Mouse (Mus musculus) stomach, postnatal 0 days (tissue): ENCODE measurements around the gene Agpat2. TPM values are rescaled to one million over a fixed set of nuclear protein-coding genes. Genes with fewer than 3 reads are reported as not detected.
A peak's percentile ranks its signal among the peaks of the same experiment; 100 is the strongest.

Source experiments
- ATAC-seq: fragments of 200-750 bp; cut with Nextera tagmentation; 2 replicates; pipeline ENCODE4 v1.8.0; 2017; ENCODE audit not compliant: low FRiP score, low TSS enrichment
- DNase-seq: peaks from one replicate; pipeline ENCODE4 v3.0.0-alpha.2; 2016; ENCODE audit warnings: low spot score
- H3K27ac ChIP-seq: fragments of 300-500 bp; sonication (generic); replicated peaks from 2 replicates; pipeline ENCODE4 v1.5.1; 2014; ENCODE audit warnings: mild to moderate bottlenecking, control low read depth
- H3K27me3 ChIP-seq: fragments of 300-500 bp; sonication (generic); 2 replicates; pipeline ENCODE4 v1.6.1; 2014; ENCODE audit warnings: low read length; ENCODE audit not compliant: control insufficient read depth, insufficient read depth
- H3K36me3 ChIP-seq: fragments of 300-500 bp; sonication (generic); 2 replicates; pipeline ENCODE4 v1.6.1; 2014; ENCODE audit warnings: low read length, mixed read lengths; ENCODE audit not compliant: control insufficient read depth, insufficient read depth
- H3K4me1 ChIP-seq: fragments of 300-500 bp; sonication (generic); replicated peaks from 2 replicates; pipeline ENCODE4 v1.6.1; 2014; ENCODE audit warnings: antibody characterized with exemption; ENCODE audit not compliant: control insufficient read depth, insufficient read depth
- H3K4me2 ChIP-seq: fragments of 300-500 bp; sonication (generic); replicated peaks from 2 replicates; pipeline ENCODE4 v1.6.1; 2014; ENCODE audit warnings: low read depth, mild to moderate bottlenecking, control low read depth, moderate library complexity
- H3K4me3 ChIP-seq: fragments of 300-500 bp; sonication (generic); 2 replicates; pipeline ENCODE4 v1.5.1; 2014; ENCODE audit warnings: low read depth, low read length, control low read depth
- H3K9ac ChIP-seq: fragments of 300-500 bp; sonication (generic); 2 replicates; pipeline ENCODE4 v1.6.1; 2014; ENCODE audit warnings: mild to moderate bottlenecking, low read length, control low read depth, mixed read lengths
- H3K9me3 ChIP-seq: fragments of 300-500 bp; sonication (generic); 2 replicates; pipeline ENCODE4 v1.6.1; 2016; ENCODE audit warnings: low read length; ENCODE audit not compliant: control insufficient read depth
- CTCF ChIP-seq: IDR thresholded peaks from 2 replicates; pipeline ENCODE4 v1.5.1; 2016; ENCODE audit warnings: antibody characterized with exemption, low read depth, mild to moderate bottlenecking, moderate library complexity
- EP300 ChIP-seq: optimal IDR thresholded peaks from 2 replicates; pipeline ENCODE3; 2016; ENCODE audit warnings: antibody characterized with exemption
- WGBS: fragments of 180-500 bp; shearing (Covaris S2); extraction: QIAGEN DNeasy Blood & Tissue Kit; methylation state at CpG from one replicate; pipeline ENCODE4 v1.1.7; 2014; 5-methylcytosine and 5-hydroxymethylcytosine counted together
- polyA plus RNA-seq: library from polyadenylated mRNA; unstranded; fragments of >200 nt; fragmentation: Nextera tagmentation; extraction: Ambion mirVana; gene quantifications from 2 replicates; pipeline ENCODE4 v1.2.1, GENCODE M21; 2015

Agpat2 gene
- polyA plus RNA-seq, 1 experiment from 2014 or later, result 109 TPM

DNA sequence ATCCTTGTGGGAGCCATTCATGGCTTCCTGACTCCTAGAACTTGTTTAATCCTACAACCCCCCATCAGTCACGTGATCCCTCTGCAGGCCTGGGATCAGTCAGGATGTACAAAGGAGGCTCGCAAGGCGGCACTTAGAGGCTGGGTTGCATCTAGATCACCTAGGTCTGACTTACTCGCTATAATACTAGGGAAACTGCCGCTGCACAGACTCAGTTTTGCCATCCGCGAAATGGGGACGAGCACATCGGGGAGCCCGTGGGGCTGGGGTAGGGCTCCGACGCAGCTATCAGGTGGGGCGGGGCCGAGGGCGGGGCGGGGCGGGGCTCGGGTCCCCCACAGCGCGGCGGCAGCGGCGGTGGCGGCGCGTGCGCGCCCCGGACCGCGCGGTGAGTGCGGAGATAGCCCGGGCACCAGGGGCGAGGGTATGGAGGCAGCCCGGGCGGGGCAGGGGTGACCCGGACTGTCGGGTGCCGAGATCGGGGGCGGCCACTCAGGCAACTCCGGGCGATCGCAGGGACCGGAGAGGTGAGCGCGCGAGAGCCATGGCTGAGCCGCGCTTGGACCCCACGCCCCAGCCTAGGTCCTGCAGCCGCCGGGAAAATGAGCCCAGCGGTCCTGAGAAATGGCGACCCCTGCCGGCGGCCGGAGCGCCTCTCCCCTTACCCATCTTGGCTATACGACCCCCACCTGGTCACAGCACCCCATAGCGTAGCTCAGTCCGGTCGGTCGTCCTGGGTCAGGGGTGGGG is 17.7 kb downstream of the Agpat2 start, which contains the start of gene Gm20532:
Gene Gm20532, plus strand, starts transcription at position 346 of the 750 bp plus-strand sequence.
- DNase-seq (peak; percentile 75), ATAC-seq (peak; percentile 43)
- peak within 1 kb of the TSS; percentile 88 for H3K4me2 ChIP-seq
- H3K4me1 ChIP-seq, result no peaks in the 10 kb centered on the region
- WGBS, result under 1% methylated on average over 59 of the region's 65 CpGs
- no peaks in the 10 kb centered on the region for H3K36me3 ChIP-seq
- H3K27ac ChIP-seq, result peak within 1 kb of the TSS; percentile 53; the same call in 1 of the 2 replicates
- peak within 1 kb of the TSS; percentile 68 for H3K9ac ChIP-seq
- peak within 1 kb of the TSS; percentile 58 for H3K4me3 ChIP-seq
- H3K9me3 ChIP-seq, result no peaks in the 10 kb centered on the region
- TF ChIP-seq EP300, result no peak
- TF ChIP-seq CTCF, result peak; percentile 70
- no peaks in the 10 kb centered on the region for H3K27me3 ChIP-seq

GRCm38 (mm10) chr2:26585713-26586112 is 18.5 kb downstream of the Agpat2 start:
- Histone ChIP-seq H3K4me1 (no peaks in the 10 kb centered on the region), H3K9me3 (no peaks in the 10 kb centered on the region), H3K4me2 (no peak overlapping the region), H3K4me3 (peak overlapping the region; percentile 58), H3K9ac (peak overlapping the region; percentile 45), H3K36me3 (no peaks in the 10 kb centered on the region), H3K27me3 (no peaks in the 10 kb centered on the region), H3K27ac (0 out of 2 replicates have a peak overlapping the region, but pooled peaks have one; percentile 53)
- DNase-seq, result no peak
- 49% methylated on average over 6 of the region's 6 CpGs for WGBS
- no peak for ATAC-seq
- TF ChIP-seq CTCF (no peak), EP300 (no peak)

DNA sequence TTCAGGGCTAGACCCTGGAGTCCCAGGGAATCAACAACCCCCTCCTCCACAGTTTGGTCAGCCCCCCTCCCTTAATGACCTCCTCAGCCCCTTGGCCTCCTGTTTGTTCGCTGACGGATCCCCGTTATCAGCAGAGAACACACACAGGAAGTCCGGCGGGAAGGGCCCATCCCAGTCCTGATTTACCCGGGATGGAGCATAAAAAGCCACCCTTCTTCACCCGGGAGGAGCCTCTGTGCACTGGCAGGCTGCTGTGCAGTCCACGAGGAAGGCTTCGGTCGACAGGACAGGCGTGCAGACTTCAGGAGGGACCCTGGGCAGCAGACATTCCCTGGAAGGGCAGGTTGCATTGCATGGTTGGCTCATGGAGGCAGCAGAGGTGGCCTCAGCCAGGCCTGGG is 20.6 kb downstream of the Agpat2 start:
- 34% methylated on average over 11 of the region's 11 CpGs for WGBS
- Histone ChIP-seq H3K4me3 (peak overlapping the region; percentile 27), H3K4me2 (no peak overlapping the region), H3K36me3 (no peaks in the 10 kb centered on the region), H3K9ac (peak overlapping the region; percentile 47), H3K4me1 (no peaks in the 10 kb centered on the region), H3K27me3 (no peaks in the 10 kb centered on the region), H3K27ac (peak overlapping the region; percentile 69), H3K9me3 (no peaks in the 10 kb centered on the region)
- ATAC-seq, result no peak
- no peak for DNase-seq
- TF ChIP-seq EP300 (no peak), CTCF (no peak)

DNA sequence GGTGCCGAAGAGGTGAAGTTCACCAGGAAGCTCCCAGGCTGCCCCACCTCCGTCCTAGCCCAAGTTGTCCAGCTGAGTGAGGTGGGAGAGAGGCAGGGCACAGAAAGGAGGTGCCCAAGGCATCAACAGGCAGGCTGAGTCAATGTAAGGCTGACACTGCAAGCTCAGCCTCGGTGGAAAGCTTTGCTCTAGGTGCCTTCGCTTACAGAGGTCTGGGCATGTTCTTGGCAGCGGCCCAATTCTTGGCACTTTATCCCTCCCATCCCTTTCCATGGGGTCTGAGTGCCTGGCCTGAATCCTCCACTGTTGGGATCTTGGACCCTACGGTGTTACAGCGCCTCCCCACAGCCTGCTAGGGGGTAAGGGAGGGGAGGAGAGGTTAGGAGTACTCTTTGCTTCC is 21.5 kb downstream of the Agpat2 start:
- DNase-seq, result no peak

GRCm38 (mm10) chr2:26582203-26582602 is 22.0 kb downstream of the Agpat2 start:
- Histone ChIP-seq H3K27ac (peak overlapping the region; percentile 75; the same call in 1 of the 2 replicates), H3K4me3 (no peak overlapping the region), H3K27me3 (no peaks in the 10 kb centered on the region), H3K9ac (no peak overlapping the region), H3K4me2 (no peak overlapping the region), H3K36me3 (no peaks in the 10 kb centered on the region), H3K4me1 (no peaks in the 10 kb centered on the region), H3K9me3 (no peaks in the 10 kb centered on the region)
- 69% methylated on average over 2 of the region's 2 CpGs for WGBS
- DNase-seq (no peak), ATAC-seq (no peak)
- no peak for TF ChIP-seq CTCF
- no peak for TF ChIP-seq EP300

More for the DNA sequence above, 21.5 kb downstream of the Agpat2 start:
- no peak for ATAC-seq
- Histone ChIP-seq H3K4me2 (no peak overlapping the region), H3K4me1 (no peaks in the 10 kb centered on the region), H3K9ac (no peak overlapping the region; the same call in 1 of the 2 replicates), H3K36me3 (no peaks in the 10 kb centered on the region), H3K9me3 (no peaks in the 10 kb centered on the region), H3K27ac (peak overlapping the region; percentile 75), H3K27me3 (no peaks in the 10 kb centered on the region), H3K4me3 (no peak overlapping the region)
- 54% methylated on average over 7 of the region's 7 CpGs for WGBS
- TF ChIP-seq CTCF (no peak), EP300 (no peak)

GRCm38 (mm10) chr2:26580751-26581150 is 23.5 kb downstream of the Agpat2 start:
- Histone ChIP-seq H3K4me3 (no peak overlapping the region), H3K4me1 (no peaks in the 10 kb centered on the region), H3K27ac (no peak overlapping the region), H3K9ac (no peak overlapping the region), H3K4me2 (no peak overlapping the region), H3K27me3 (no peaks in the 10 kb centered on the region), H3K9me3 (no peaks in the 10 kb centered on the region), H3K36me3 (no peaks in the 10 kb centered on the region)
- DNase-seq (no peak), ATAC-seq (no peak)
- TF ChIP-seq EP300 (no peak), CTCF (no peak)
- WGBS, result 92% methylated on average over 5 of the region's 5 CpGs
